Mouse (Mus musculus) hindbrain, embryonic 13.5 days (tissue): ENCODE measurements around the gene Snx4. TPM values are rescaled to one million over a fixed set of nuclear protein-coding genes. Genes with fewer than 3 reads are reported as not detected.

Experiments
- ATAC-seq: fragments of 200-750 bp; cut with Nextera tagmentation; 2 replicates; pipeline ENCODE4 v1.8.0; 2017; ENCODE audit warnings: moderate TSS enrichment; ENCODE audit not compliant: low FRiP score
- H3K27ac ChIP-seq: fragments of 300-500 bp; sonication (generic); 2 replicates; pipeline ENCODE4 v1.5.1; 2015; ENCODE audit warnings: inconsistent platforms, mild to moderate bottlenecking, moderate library complexity
- H3K27me3 ChIP-seq: fragments of 300-500 bp; sonication (generic); 2 replicates; pipeline ENCODE4 v1.6.1; 2015; ENCODE audit warnings: mild to moderate bottlenecking, inconsistent platforms
- H3K36me3 ChIP-seq: fragments of 300-500 bp; sonication (generic); 2 replicates; pipeline ENCODE4 v1.6.1; 2015; ENCODE audit warnings: mild to moderate bottlenecking, inconsistent platforms
- H3K4me1 ChIP-seq: fragments of 300-500 bp; sonication (generic); replicated peaks from 2 replicates; pipeline ENCODE4 v1.6.1; 2015; ENCODE audit warnings: inconsistent platforms
- H3K4me2 ChIP-seq: fragments of 300-500 bp; sonication (generic); 2 replicates; pipeline ENCODE4 v1.6.1; 2015; ENCODE audit warnings: inconsistent platforms, mild to moderate bottlenecking, moderate library complexity
- H3K4me3 ChIP-seq: fragments of 300-500 bp; sonication (generic); 2 replicates; pipeline ENCODE4 v1.5.1; 2015; ENCODE audit warnings: mild to moderate bottlenecking, inconsistent platforms
- H3K9ac ChIP-seq: fragments of 300-500 bp; sonication (generic); 2 replicates; pipeline ENCODE4 v1.6.1; 2015; ENCODE audit warnings: mild to moderate bottlenecking, inconsistent platforms
- H3K9me3 ChIP-seq: fragments of 300-500 bp; sonication (generic); 2 replicates; pipeline ENCODE4 v1.6.1; 2016; ENCODE audit warnings: inconsistent platforms
- WGBS: fragments of 180-500 bp; shearing (Covaris S2); methylation state at CpG from one replicate; pipeline ENCODE4 v1.1.7; 2015; 5-methylcytosine and 5-hydroxymethylcytosine counted together
- polyA plus RNA-seq: library from polyadenylated mRNA; unstranded; fragments of >200 nt; fragmentation: Nextera tagmentation; extraction: Ambion mirVana; gene quantifications from 2 replicates; pipeline ENCODE4 v1.2.1, GENCODE M21; 2015

The Snx4 gene
- polyA plus RNA-seq, 1 experiment from 2014 or later: 82.6 TPM

DNA sequence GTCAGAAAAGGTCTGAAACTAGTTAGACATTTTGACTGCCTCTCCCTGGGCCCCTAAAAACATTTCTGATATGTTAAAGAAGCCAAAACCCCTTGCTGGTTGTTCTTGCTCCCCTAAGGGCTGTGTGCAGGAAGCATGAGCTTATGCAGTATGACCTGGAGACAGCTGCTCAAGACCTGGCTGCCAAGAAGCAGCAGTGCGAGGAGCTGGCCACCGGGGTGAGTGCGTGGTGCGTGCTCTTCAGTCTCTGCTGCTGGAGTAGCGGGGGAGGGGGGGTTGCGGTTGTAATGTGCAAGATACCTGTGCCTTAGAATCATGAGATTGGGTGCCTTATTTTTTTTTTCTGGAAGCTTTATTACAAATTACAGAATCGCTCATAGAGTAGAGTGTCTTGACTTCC lies 38.7 kb downstream of the Snx4 start:
- Histone ChIP-seq H3K4me2 (no peak overlapping the region), H3K27ac (no peak overlapping the region), H3K36me3 (peaks cover 98% of the 10 kb centered on the region), H3K4me3 (no peak overlapping the region), H3K4me1 (no peaks in the 10 kb centered on the region), H3K9ac (no peak overlapping the region), H3K27me3 (no peaks in the 10 kb centered on the region), H3K9me3 (peaks cover 9% of the 10 kb centered on the region; the same call in 1 of the 2 replicates)
- no peak for ATAC-seq
- WGBS: 89% methylated on average over 7 of the region's 7 CpGs

DNA sequence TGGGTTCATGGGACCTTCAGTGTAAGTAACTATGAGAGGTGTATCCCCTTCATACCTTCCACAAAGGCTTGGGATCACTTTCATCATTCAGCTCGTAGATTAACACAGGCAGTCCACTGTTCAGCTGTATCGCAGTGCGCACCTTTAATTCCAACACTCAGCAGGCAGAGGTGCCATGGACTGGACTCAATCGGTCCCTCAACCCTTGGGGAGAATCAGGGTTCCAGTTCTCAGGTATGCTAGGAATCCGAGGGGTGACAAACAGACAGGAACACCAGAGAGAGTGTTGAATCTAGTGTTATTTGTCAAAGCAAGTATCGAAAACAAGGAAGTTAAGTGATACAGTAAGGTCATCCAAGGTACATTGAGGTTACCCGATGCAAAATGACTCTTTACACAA lies 41.0 kb downstream of the Snx4 start:
- H3K4me3 ChIP-seq: no peak overlapping the region
- peaks cover 9% of the 10 kb centered on the region; the same call in 1 of the 2 replicates for H3K9me3 ChIP-seq
- H3K4me2 ChIP-seq: no peak overlapping the region
- WGBS: 98% methylated on average over 7 of the region's 7 CpGs
- ATAC-seq: no peak
- no peak overlapping the region for H3K9ac ChIP-seq
- H3K4me1 ChIP-seq: no peaks in the 10 kb centered on the region
- peaks cover 98% of the 10 kb centered on the region for H3K36me3 ChIP-seq
- no peak overlapping the region for H3K27ac ChIP-seq
- H3K27me3 ChIP-seq: no peaks in the 10 kb centered on the region

GRCm38 (mm10) chr16:33294681-33295080 lies 43.4 kb downstream of the Snx4 start:
- Histone ChIP-seq H3K4me1 (no peaks in the 10 kb centered on the region), H3K4me2 (no peak overlapping the region), H3K9me3 (peaks cover 9% of the 10 kb centered on the region; the same call in 1 of the 2 replicates), H3K27ac (no peak overlapping the region), H3K4me3 (no peak overlapping the region), H3K27me3 (no peaks in the 10 kb centered on the region), H3K36me3 (peaks cover 96% of the 10 kb centered on the region), H3K9ac (no peak overlapping the region)
- no peak for ATAC-seq
- 90% methylated on average over 7 of the region's 7 CpGs for WGBS

DNA sequence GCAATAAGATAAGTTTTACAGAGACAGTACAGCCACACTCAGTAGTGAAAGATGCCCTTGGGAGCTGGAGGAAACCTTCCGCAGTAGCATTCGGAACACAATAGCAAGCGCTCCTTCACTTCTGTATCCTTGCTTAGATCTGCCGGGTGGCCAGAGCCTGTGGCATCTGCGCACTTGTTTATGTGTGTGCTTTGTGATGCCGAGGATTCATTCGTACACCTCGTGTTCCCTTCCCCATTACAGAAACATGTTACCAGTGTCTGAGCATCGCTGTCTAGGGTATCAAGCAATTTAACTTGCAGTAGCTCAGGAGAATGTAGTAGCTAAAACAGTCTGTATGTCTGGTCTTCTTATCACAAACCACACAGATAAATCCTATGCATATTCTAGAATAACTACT lies 44.1 kb downstream of the Snx4 start:
- WGBS: 95% methylated on average over 9 of the region's 9 CpGs

GRCm38 (mm10) chr16:33297493-33297892 lies 46.3 kb downstream of the Snx4 start:
- ATAC-seq: no peak
- Histone ChIP-seq H3K27ac (no peak overlapping the region), H3K36me3 (peaks cover 84% of the 10 kb centered on the region), H3K27me3 (no peaks in the 10 kb centered on the region), H3K4me2 (no peak overlapping the region), H3K4me3 (no peak overlapping the region), H3K9me3 (no peaks in the 10 kb centered on the region), H3K9ac (no peak overlapping the region), H3K4me1 (no peaks in the 10 kb centered on the region)
- 100% methylated on average over 1 of the region's 1 CpGs for WGBS

More for the DNA sequence above, 44.1 kb downstream of the Snx4 start:
- no peaks in the 10 kb centered on the region for H3K27me3 ChIP-seq
- no peak for ATAC-seq
- peaks cover 9% of the 10 kb centered on the region; the same call in 1 of the 2 replicates for H3K9me3 ChIP-seq
- peaks cover 96% of the 10 kb centered on the region for H3K36me3 ChIP-seq
- H3K4me2 ChIP-seq: no peak overlapping the region
- H3K4me1 ChIP-seq: no peaks in the 10 kb centered on the region
- H3K9ac ChIP-seq: no peak overlapping the region
- no peak overlapping the region for H3K27ac ChIP-seq
- no peak overlapping the region for H3K4me3 ChIP-seq

DNA sequence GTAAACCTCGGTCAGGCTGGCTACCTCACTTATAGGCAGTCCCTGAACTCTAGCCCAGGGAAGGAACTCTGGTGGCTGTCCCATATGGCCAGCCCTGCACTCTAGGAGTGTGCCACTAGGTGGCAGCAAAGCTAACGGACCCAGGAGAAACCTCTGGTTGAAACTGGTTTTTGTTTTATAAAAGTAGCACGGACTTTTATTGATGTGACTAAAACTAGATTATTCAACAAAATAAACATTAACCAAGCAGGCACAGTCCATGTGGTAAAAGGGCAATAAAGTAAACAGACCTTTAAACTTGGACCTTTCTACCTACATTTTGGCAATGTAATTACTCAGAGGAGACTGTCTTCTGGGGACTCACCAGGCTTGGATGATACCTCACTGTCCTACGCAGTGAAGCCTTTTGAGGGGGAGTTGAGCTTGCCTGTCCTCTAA lies 55.4 kb downstream of the Snx4 start:
- Histone ChIP-seq H3K4me3 (no peak overlapping the region), H3K4me2 (no peak overlapping the region), H3K9me3 (no peaks in the 10 kb centered on the region), H3K36me3 (peaks cover 14% of the 10 kb centered on the region), H3K4me1 (peaks cover 10% of the 10 kb centered on the region), H3K27me3 (no peaks in the 10 kb centered on the region), H3K9ac (no peak overlapping the region), H3K27ac (no peak overlapping the region)
- no peak; the same call in 1 of the 2 replicates for ATAC-seq
- WGBS: 17% methylated on average over 4 of the region's 4 CpGs

- Histone ChIP-seq H3K27ac (no peak overlapping the region), H3K27me3 (no peaks in the 10 kb centered on the region), H3K4me3 (no peak overlapping the region), H3K36me3 (peaks cover 14% of the 10 kb centered on the region), H3K9me3 (no peaks in the 10 kb centered on the region), H3K4me1 (peaks cover 10% of the 10 kb centered on the region), H3K9ac (no peak overlapping the region), H3K4me2 (no peak overlapping the region)
- no peak for ATAC-seq
- 69% methylated on average over 7 of the region's 7 CpGs for WGBS
These were observed 56.5 kb downstream of the Snx4 start for GRCm38 (mm10) chr16:33307761-33308160.

DNA sequence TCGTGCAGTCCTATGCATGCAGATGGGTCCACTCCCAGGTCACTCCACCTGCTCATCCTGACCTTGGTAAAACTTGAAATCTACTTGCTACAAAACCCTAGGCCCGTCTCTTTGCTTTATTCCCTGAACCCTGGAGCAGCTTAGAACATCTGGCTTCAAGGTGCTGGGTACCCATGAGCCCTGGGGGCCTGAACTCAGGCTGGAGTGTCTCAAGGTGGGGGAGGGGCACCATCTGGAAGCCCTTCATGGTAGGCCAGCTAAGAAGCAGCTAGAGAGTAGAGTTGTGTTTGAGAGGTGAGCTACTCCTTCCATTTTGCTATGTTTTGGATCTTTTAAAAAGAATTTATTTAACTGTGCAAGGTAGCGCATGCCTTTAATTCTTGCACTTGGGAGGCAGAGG lies 57.8 kb downstream of the Snx4 start:
- Histone ChIP-seq H3K27me3 (no peaks in the 10 kb centered on the region), H3K4me3 (no peak overlapping the region), H3K4me2 (no peak overlapping the region), H3K27ac (no peak overlapping the region), H3K9ac (no peak overlapping the region), H3K4me1 (peaks cover 10% of the 10 kb centered on the region), H3K9me3 (no peaks in the 10 kb centered on the region), H3K36me3 (peaks cover 10% of the 10 kb centered on the region)
- no peak for ATAC-seq
- WGBS: 78% methylated on average over 3 of the region's 3 CpGs

GRCm38 (mm10) chr16:33315611-33316010 lies 64.4 kb downstream of the Snx4 start:
- ATAC-seq: no peak
- Histone ChIP-seq H3K27ac (no peak overlapping the region), H3K36me3 (no peaks in the 10 kb centered on the region), H3K27me3 (no peaks in the 10 kb centered on the region), H3K4me2 (no peak overlapping the region), H3K4me1 (no peaks in the 10 kb centered on the region), H3K9me3 (no peaks in the 10 kb centered on the region), H3K4me3 (no peak overlapping the region), H3K9ac (no peak overlapping the region)
- 88% methylated on average over 4 of the region's 4 CpGs for WGBS

- no peaks in the 10 kb centered on the region for H3K27me3 ChIP-seq
- no peak overlapping the region for H3K9ac ChIP-seq
- no peak overlapping the region for H3K4me2 ChIP-seq
- no peak for ATAC-seq
- 58% methylated on average over 3 of the region's 3 CpGs for WGBS
- H3K27ac ChIP-seq: no peak overlapping the region
- no peaks in the 10 kb centered on the region for H3K9me3 ChIP-seq
- H3K4me3 ChIP-seq: no peak overlapping the region
- no peaks in the 10 kb centered on the region for H3K4me1 ChIP-seq
- no peaks in the 10 kb centered on the region for H3K36me3 ChIP-seq
These were observed 66.4 kb downstream of the Snx4 start for GRCm38 (mm10) chr16:33317646-33318045.

- 85% methylated on average over 7 of the region's 7 CpGs for WGBS
- no peak overlapping the region for H3K9ac ChIP-seq
- no peak for ATAC-seq
- H3K4me2 ChIP-seq: no peak overlapping the region
- no peaks in the 10 kb centered on the region for H3K9me3 ChIP-seq
- no peaks in the 10 kb centered on the region for H3K27me3 ChIP-seq
- no peaks in the 10 kb centered on the region for H3K36me3 ChIP-seq
- H3K4me1 ChIP-seq: no peaks in the 10 kb centered on the region
- no peak overlapping the region for H3K27ac ChIP-seq
- no peak overlapping the region for H3K4me3 ChIP-seq
These were observed 66.8 kb downstream of the Snx4 start for GRCm38 (mm10) chr16:33318059-33318458.

GRCm38 (mm10) chr16:33325704-33326455 lies 74.6 kb downstream of the Snx4 start:
- Histone ChIP-seq H3K36me3 (no peaks in the 10 kb centered on the region), H3K4me2 (no peak overlapping the region), H3K9ac (no peak overlapping the region), H3K27me3 (no peaks in the 10 kb centered on the region), H3K4me3 (no peak overlapping the region), H3K27ac (no peak overlapping the region), H3K4me1 (0 out of 2 replicates have a peak, but pooled peaks cover 5% of the 10 kb centered on the region), H3K9me3 (no peaks in the 10 kb centered on the region)
- no peak for ATAC-seq
- 51% methylated on average over 12 of the region's 12 CpGs for WGBS

DNA sequence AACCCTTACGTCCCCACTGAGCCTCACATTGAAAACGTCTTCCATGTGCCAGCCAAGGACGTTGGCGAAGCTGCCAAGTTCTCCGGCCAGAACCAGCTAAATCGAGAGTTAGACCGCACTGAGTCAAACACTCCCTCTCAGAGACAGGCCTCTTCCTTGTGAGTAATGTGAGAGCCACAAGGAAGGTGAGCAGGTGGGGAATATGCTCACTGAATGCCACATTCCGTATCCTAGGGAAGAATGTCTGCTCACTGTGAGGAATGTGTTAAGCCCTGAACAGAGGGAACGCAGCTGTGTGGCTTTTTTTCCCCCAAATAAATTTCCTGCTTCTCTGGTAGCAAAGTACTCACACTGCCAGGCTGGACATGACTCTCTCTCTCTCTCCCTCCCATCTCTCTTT lies 75.3 kb downstream of the Snx4 start:
- H3K27me3 ChIP-seq: no peaks in the 10 kb centered on the region
- H3K36me3 ChIP-seq: no peaks in the 10 kb centered on the region
- no peak overlapping the region for H3K27ac ChIP-seq
- H3K9ac ChIP-seq: no peak overlapping the region
- H3K4me2 ChIP-seq: no peak overlapping the region
- WGBS: 73% methylated on average over 9 of the region's 9 CpGs
- no peaks in the 10 kb centered on the region for H3K9me3 ChIP-seq
- no peak for ATAC-seq
- 0 out of 2 replicates have a peak, but pooled peaks cover 5% of the 10 kb centered on the region for H3K4me1 ChIP-seq
- no peak overlapping the region for H3K4me3 ChIP-seq
